Mouse (Mus musculus): ENCODE measurements around the gene AI481877.

AI481877 gene

DNA sequence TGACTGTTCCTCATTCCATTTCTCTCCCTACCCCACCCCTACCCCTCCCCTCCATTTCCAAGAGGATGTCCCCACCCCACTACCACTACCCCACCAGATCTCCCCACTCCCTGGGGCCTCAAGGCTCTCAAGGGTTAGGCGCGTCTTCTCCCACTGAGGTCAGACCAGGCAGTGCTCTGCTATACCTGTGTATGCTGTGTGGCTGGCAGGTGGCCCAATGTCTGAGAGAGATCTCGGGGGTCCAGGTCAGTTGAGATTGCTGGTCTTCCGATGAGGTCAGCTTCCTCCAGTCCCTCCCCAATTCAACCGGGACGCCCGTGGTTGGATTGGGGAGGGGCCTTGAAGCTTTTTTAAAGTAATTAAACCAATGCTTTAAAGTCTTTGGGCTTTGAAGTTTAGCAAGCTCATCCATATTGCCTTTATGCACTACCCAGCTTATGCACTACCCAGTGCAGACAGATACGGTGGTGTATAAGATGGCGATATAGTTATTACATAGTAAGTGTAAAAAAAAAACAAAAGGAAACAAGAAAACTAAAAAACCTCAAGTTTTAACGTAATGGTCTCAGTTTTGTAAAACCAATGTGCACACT is 104.4 kb downstream of the AI481877 start:
- no peak for DNase-seq

- no peak for DNase-seq
Observed at GRCm38 (mm10) chr4:59016922-59017321, 121.9 kb downstream of the AI481877 start.

GRCm38 (mm10) chr4:59015181-59015580 is 123.6 kb downstream of the AI481877 start:
- no peak for DNase-seq

DNA sequence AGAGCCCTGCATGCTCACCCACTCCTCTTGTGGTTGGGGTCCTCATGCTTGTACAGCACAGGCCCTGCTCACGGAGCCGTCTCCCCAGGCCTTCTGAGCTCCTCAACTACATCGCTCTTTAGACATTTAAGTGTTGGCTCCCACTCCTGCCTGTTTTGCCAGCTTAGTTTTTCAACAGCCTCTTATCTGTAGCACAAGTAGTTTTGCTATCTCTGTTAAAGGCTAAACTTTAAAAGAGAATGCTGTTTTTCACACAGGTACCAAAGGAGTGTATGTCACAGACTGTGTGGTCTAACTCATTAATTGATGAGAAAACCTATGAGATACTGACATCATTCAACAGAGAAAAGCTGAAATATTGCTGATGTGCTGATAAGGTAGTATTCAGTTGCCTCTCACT is 127.3 kb downstream of the AI481877 start:
- DNase-seq: no peak

GRCm38 (mm10) chr4:59009696-59010095 is 129.1 kb downstream of the AI481877 start:
- DNase-seq: no peak

- DNase-seq: no peak
Observed at GRCm38 (mm10) chr4:59009186-59009585, 129.6 kb downstream of the AI481877 start.

GRCm38 (mm10) chr4:59007974-59008373 is 130.8 kb downstream of the AI481877 start:
- no peak for DNase-seq

- no peak for DNase-seq
Observed at GRCm38 (mm10) chr4:59007016-59007415, 131.8 kb downstream of the AI481877 start.

GRCm38 (mm10) chr4:59006211-59006610 is 132.6 kb downstream of the AI481877 start:
- no peak for DNase-seq

GRCm38 (mm10) chr4:59003806-59004200 is 135.0 kb downstream of the AI481877 start:
- DNase-seq: no peak

GRCm38 (mm10) chr4:59002948-59003805 is 135.6 kb downstream of the AI481877 start, which contains the start of gene Gm20503:
Gene Gm20503 (plus strand): TSS chr4:59003210.
- peak; percentile 94 for DNase-seq

- DNase-seq: peak; percentile 13
Observed at GRCm38 (mm10) chr4:59000614-59001013, 138.2 kb downstream of the AI481877 start.

DNA sequence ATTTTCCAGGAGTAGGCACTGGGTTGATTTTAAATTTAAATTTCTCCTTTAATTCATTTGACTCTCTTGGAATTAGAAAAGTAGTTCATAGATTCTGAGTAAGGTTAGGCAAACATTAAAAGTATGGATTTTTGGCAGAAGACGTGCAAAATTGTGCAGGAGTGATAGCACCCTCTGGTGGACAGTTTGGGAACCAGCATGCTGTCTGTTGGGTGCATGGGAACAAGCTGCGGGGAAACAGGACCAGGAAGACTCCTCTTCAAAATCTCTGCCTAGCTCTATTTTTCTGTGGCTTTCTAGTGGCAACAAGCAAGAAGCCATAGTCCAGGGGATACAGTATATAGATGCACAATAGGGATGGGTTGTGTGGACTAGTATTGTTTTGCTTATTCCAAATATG is 139.1 kb downstream of the AI481877 start:
- peak; percentile 74 for DNase-seq

DNA sequence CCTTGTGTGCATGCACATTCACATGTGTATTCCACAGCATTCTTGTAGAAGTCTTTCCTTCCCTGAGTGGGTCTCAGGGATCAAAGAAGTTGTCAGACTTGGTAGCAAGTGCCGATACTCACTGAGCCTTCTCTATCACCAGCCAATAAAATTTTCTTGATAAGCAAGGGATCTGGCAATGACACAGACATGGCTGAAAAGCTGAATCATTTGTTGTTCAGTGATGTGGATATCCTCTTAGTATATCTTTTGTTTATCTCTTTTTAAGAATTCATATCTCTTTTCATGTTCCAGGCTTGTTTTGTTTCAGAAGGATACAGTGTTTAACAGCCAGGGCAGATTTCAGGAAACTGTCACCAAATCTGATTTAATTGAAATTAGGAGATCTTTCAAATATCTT is 140.1 kb downstream of the AI481877 start:
- DNase-seq: no peak

DNA sequence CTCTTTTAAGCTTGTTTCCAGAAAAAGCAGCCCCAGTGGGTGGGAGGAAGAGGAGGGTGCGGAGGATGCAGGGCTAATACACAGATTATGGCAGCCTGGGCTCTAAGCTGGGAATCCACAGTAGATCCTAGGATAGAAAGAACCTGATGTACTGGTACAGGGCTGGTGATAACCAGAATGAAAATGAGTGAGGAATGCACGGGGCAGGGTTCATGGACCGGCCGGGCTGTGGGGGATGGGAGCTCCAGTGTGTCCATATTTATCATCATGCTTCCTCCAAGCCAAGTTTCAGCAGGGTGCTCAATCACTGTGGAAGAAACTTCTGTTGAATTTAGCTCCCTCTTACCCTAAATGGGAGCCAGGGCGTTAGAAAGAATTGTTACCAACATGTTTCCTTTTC is 141.7 kb downstream of the AI481877 start:
- no peak for DNase-seq

DNA sequence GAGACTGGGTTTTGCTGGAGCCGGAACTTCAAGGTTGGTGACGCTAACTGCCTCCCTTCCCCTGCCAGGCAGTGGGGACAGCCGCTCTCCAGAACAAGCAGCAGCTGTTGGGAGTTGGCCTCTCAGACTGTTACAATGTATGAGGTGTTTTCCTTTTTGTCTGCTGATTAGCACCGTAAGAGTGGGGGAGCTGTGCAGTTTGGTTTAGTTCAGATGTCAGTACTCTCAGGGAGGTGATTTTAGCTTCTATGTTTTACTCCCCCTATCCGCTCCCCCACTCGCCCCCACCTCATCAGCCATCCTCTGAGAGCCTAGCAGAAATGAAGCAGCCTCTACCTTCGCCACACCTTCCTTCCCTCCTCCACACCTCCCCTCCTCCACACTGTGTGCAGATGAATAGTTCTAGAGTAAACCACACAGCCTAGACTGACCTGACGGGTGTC is 143.5 kb downstream of the AI481877 start:
- DNase-seq: no peak

- DNase-seq: no peak
Observed at GRCm38 (mm10) chr4:58994762-58995161, 144.0 kb downstream of the AI481877 start, which contains the start of gene Dnajc25. Gene Dnajc25 (plus strand): TSS chr4:58995062.

All from right cerebral cortex, adult 18-20 months (tissue).